Mouse (Mus musculus): ENCODE results near the gene Hsp90b1. TPM values are rescaled to one million over a fixed set of nuclear protein-coding genes. Genes with fewer than 3 reads are reported as not detected.
A peak's percentile ranks its signal among the peaks of the same experiment; 100 is the strongest.
"Not testable (repeated sequence)": the region's sequence is repeated elsewhere in the genome, so short reads cannot be mapped to it uniquely, and the experiment has no call there.

Gene Hsp90b1
- polyA plus RNA-seq, 1 experiment from 2014 or later, result 799 TPM

DNA sequence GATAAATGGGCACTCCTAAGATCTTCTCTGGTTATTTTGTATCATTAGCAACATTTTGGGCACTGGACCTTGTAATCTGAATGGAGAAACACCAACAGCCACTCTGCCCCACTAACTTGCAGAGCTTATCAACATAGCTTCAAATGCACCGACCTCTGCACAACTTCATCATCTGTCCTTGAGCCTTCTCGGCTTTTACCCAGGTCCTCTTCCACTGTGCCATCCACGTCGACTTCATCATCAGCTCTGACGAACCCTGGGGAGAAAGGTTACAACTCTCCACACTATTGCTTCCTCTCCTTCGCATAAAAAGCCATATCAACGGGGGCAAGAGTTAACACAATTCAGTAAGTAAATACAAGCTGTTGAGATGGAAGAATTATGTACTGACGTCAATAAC, 1.2 kb downstream of the Hsp90b1 start:
- Histone ChIP-seq H3K27me3 (ENCODE audit: insufficient read depth, poor library complexity, severe bottlenecking) (no peaks in the 10 kb centered on the region), H3K9me3 (no peaks in the 10 kb centered on the region), H3K4me1 (peaks cover 39% of the 10 kb centered on the region), H3K27ac (peak overlapping the region; percentile 97), H3K4me3 (peak overlapping the region; percentile 94), H3K36me3 (peaks cover 50% of the 10 kb centered on the region)
- DNase-seq (ENCODE audit: low spot score), result no peak
- 4% methylated on average over 8 of the region's 8 CpGs for WGBS

DNA sequence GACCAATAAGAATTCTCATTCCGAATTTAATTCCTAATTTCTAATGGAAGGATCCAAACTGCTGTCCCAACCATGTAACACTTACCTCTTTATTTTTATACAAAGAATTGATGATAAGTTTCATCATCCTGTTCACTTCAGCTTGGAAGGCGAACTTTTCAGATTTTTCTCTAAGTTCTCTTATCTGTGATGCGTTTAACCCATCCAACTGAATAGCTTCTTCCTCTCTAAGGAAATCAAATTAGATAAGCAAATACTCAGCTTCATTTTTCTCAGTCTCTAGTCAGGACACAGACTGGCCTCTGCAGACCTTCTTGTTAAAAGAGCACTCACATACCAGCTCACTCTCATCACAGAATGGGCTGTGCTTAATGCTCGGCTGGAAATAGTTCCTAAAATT, 1.9 kb downstream of the Hsp90b1 start:
- Histone ChIP-seq H3K4me3 (peak overlapping the region; percentile 94), H3K27me3 (ENCODE audit: insufficient read depth, poor library complexity, severe bottlenecking) (no peaks in the 10 kb centered on the region), H3K27ac (no peak overlapping the region), H3K4me1 (peaks cover 39% of the 10 kb centered on the region), H3K36me3 (peaks cover 57% of the 10 kb centered on the region), H3K9me3 (no peaks in the 10 kb centered on the region)
- DNase-seq (ENCODE audit: low spot score), result no peak
- WGBS, result 57% methylated on average over 4 of the region's 4 CpGs

DNA sequence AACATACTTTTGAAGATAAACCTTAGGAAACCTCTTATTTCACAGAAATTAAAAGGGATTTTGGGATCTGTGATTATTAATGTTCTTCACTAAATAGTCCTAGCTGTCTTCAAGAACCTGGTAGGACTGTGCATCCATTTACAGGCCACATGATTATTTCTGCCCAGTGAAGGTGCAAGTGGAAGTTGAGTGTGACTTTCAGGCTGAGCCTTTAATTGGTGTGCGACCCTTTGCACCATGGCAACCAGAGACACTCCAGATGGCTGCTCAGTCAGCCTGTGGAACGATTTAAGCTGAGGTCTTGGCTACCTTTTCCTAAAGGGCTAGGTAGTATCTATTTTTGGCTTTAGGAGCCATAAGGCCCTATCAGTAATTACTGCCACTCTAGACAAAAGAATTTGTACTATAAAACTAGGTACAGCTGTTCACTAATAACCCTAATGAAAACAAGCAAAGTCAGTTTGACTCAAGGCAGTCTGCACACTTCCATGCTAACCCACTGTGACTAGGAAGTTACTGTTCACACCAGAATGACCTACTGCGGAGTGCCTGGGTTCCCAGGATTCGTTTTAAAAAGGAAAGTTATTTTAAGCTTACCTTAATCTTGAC, 2.9 kb downstream of the Hsp90b1 start:
- no peaks in the 10 kb centered on the region for H3K9me3 ChIP-seq
- H3K36me3 ChIP-seq, result peaks cover 66% of the 10 kb centered on the region
- 48% methylated on average over 4 of the region's 4 CpGs for WGBS
- no peak overlapping the region for H3K27ac ChIP-seq
- peak overlapping the region; percentile 94; the same call in 1 of the 2 replicates for H3K4me3 ChIP-seq
- peaks cover 38% of the 10 kb centered on the region for H3K4me1 ChIP-seq
- no peaks in the 10 kb centered on the region for H3K27me3 ChIP-seq (ENCODE audit: insufficient read depth, poor library complexity, severe bottlenecking)
- no peak for DNase-seq (ENCODE audit: low spot score)

DNA sequence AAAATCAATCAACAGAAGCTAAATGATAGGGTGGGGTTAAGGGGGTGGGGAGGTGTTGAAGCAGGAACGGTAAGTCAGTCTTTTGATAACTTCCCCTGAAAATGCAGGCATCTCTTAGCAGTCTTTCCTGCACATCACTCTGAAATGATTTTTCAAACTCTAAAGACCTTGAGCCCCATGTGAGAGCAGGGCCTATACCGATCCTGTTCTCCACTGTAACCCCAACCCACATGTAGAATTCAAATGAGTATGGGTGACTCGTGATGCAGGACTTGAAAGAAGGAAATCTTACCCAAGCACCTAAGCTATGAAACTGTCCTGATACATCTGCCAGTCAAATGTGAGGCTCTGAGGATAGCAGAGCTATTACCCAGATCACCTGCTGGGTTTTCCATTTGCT, 4.3 kb downstream of the Hsp90b1 start:
- H3K27me3 ChIP-seq (ENCODE audit: insufficient read depth, poor library complexity, severe bottlenecking), result no peaks in the 10 kb centered on the region
- WGBS, result 80% methylated on average over 3 of the region's 3 CpGs
- peaks cover 75% of the 10 kb centered on the region for H3K36me3 ChIP-seq
- no peak for DNase-seq (ENCODE audit: low spot score)
- H3K27ac ChIP-seq, result no peak overlapping the region
- peaks cover 37% of the 10 kb centered on the region for H3K4me1 ChIP-seq
- H3K9me3 ChIP-seq, result no peaks in the 10 kb centered on the region
- H3K4me3 ChIP-seq, result peak overlapping the region; percentile 35

GRCm38 (mm10) chr10:86700251-86700650, 5.1 kb downstream of the Hsp90b1 start:
- peak overlapping the region; percentile 29; the same call in 1 of the 2 replicates for H3K4me3 ChIP-seq
- H3K9me3 ChIP-seq, result no peaks in the 10 kb centered on the region
- peaks cover 37% of the 10 kb centered on the region for H3K4me1 ChIP-seq
- WGBS, result 68% methylated on average over 3 of the region's 3 CpGs
- no peak overlapping the region for H3K27ac ChIP-seq
- H3K36me3 ChIP-seq, result peaks cover 82% of the 10 kb centered on the region
- H3K27me3 ChIP-seq (ENCODE audit: insufficient read depth, poor library complexity, severe bottlenecking), result no peaks in the 10 kb centered on the region
- DNase-seq (ENCODE audit: low spot score), result no peak

DNA sequence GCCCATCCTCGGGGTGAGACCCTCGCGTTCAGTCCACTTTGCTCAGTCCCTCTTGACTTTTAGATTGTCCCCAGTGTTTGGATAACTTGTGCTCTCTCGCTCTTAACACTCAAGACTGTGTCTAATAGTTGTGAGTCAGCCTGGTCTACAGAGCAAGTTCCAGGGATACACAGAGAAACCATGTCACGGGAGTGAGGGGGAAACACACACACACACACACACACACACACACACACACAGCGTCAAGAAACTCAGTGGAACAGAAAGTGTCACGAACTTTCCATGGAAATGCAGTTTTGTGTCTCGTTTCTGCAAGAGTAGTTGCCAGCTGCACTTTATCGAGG, 19.3 kb downstream of the Hsp90b1 start:
- peak overlapping the region; percentile 69 for H3K4me3 ChIP-seq
- peaks cover 16% of the 10 kb centered on the region for H3K36me3 ChIP-seq
- H3K27ac ChIP-seq, result peak overlapping the region; percentile 93; the same call in 1 of the 2 replicates
- H3K4me1 ChIP-seq; H3K9me3 ChIP-seq; DNase-seq (ENCODE audit: low spot score); H3K27me3 ChIP-seq (ENCODE audit: insufficient read depth, poor library complexity, severe bottlenecking): not testable (repeated sequence)
- 23% methylated on average over 9 of the region's 9 CpGs for WGBS

DNA sequence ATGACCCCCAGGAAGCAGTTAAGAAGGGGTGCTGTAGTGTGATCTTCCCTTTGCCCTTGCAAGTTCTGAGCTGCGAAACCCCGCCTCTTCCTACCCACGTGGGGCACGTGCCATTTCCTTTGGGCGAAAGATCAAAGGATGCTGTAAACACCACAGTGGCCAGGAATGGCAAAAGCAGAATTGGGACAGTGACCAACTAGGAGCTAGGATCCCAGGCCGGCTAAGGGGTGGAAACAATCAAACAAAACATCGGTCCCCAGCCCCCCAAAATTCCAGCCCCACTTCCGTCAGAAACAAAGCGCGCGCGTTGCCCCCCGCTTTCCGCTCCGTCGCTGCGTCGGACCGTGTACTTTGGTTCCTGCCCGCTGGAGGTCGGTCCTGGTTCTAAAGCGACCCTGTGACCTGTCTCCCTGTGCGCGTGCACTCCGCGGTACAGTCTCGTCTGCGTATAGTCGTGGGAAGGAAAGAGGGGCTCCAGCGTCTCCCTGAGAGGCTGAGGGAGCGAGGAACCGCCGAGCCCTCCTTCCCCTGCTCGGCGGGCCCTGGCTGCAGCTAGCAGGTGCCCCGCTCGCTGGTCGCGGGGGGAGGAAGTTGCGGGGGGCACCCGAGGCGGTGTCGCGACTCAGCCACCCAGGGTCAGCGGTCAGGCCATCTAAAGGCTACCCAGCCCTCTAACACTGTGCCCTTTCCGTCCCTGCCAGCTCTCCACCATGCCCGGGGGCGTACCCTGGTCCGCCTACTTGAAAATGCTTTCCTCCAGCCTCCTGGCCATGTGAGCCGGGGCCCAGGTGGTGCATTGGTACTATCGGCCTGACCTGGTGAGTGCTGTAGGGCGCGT, 19.9 kb downstream of the Hsp90b1 start:
- under 1% methylated on average over 52 of the region's 53 CpGs for WGBS

DNA sequence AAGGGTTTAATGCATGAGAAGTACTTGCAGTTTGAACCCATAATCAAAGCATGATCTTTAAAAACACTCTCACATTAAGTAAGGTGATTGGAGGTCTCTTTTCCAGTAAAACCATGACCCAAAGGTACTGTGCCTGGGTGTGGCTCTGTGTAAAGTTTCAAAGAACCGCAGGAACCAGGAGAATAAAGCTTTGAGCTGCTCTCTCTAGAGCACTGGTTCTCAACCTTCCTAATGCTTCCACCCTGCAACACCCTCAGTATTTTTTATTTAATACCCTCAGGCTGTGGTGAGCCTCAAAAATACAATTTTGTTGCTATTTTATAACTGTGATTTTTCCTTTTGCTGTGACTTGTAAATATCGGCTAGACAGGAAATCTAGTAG, 20.5 kb downstream of the Hsp90b1 start:
- H3K36me3 ChIP-seq; H3K9me3 ChIP-seq; H3K27me3 ChIP-seq (ENCODE audit: insufficient read depth, poor library complexity, severe bottlenecking); H3K4me1 ChIP-seq; DNase-seq (ENCODE audit: low spot score): not testable (repeated sequence)
- H3K4me3 ChIP-seq, result peak overlapping the region; percentile 69
- H3K27ac ChIP-seq, result peak overlapping the region; percentile 93
- WGBS, result 37% methylated on average over 2 of the region's 2 CpGs

More for the DNA sequence above, 19.9 kb downstream of the Hsp90b1 start:
- H3K9me3 ChIP-seq; H3K4me1 ChIP-seq; H3K27me3 ChIP-seq (ENCODE audit: insufficient read depth, poor library complexity, severe bottlenecking); H3K36me3 ChIP-seq: not testable (repeated sequence)
- Histone ChIP-seq H3K4me3 (peak overlapping the region; percentile 69), H3K27ac (peak overlapping the region; percentile 93)
- peak; percentile 92 for DNase-seq (ENCODE audit: low spot score)

- 83% methylated on average over 4 of the region's 4 CpGs for WGBS
- not testable (repeated sequence) for H3K4me3 ChIP-seq; H3K36me3 ChIP-seq; DNase-seq (ENCODE audit: low spot score); H3K4me1 ChIP-seq; H3K27me3 ChIP-seq (ENCODE audit: insufficient read depth, poor library complexity, severe bottlenecking); H3K27ac ChIP-seq; H3K9me3 ChIP-seq
These were observed 34.8 kb downstream of the Hsp90b1 start for GRCm38 (mm10) chr10:86670550-86670949.

Small RNA genes lying within 50 kb of the gene (microRNA-seq; reads per million reads assigned to microRNA genes)
- 1.8 reads per million for gene Gm25745

Other genes starting within 250 kb of the Hsp90b1 start
- gene Syn3, start 206.6 kb downstream of the Hsp90b1 start, polyA plus RNA-seq (2016; fragmentation: Nextera tagmentation; extraction: Ambion mirVana), result 1.2 TPM in 2 replicates
- gene Ttc41, start 302 bp upstream of the Hsp90b1 start, polyA plus RNA-seq (2016; fragmentation: Nextera tagmentation; extraction: Ambion mirVana), result 2.2 and 2.7 TPM in 2 replicates
- not detected in 2 replicates for gene Gm49358, start 58.5 kb upstream of the Hsp90b1 start, polyA plus RNA-seq (2016; fragmentation: Nextera tagmentation; extraction: Ambion mirVana)
- 1.4 and 1.6 TPM in 2 replicates for gene Nt5dc3, start 73.5 kb upstream of the Hsp90b1 start, polyA plus RNA-seq (2016; fragmentation: Nextera tagmentation; extraction: Ambion mirVana)